In genomic region chr8:114990865-114991613, GRCm38 (mm10) we compare ENCODE assay signal across 22 mouse cellular contexts.
DNase-seq lines count a peak whose midpoint lies in the region; ATAC-seq lines count a peak whose summit lies in the region.
"Had no signal": no experiment of that assay in that cellular context is flagged by ENCODE, and none has a peak within 500 bp of the region (broad histone marks: within the 10 kb centered on the region; RNA-seq: fewer than 3 reads in every experiment).

No protein-coding gene starts in this region.

- DNase-seq in hindbrain, embryonic 11.5 days (ENCODE audit: low spot score), result peak; percentile 44
- DNase-seq in hindbrain, embryonic 14.5 days (ENCODE audit: low spot score), result no peak
- DNase-seq in thymus, postnatal 10 days (ENCODE audit: low spot score in 2 of 2), result no peak
- no peak for DNase-seq in adrenal gland, postnatal 25 days
- DNase-seq: adrenal gland, postnatal 14 days; cerebellum, adult 9-10 months; forebrain, postnatal 0 days; gastrocnemius, postnatal 36 days; kidney, adult 11 months; kidney, postnatal 25 days; lung, adult 18-20 months; lung, postnatal 10 days; right cerebral cortex, postnatal 25 days; thymus, postnatal 36 days had no signal

- WGBS in hindbrain, embryonic 11.5 days, result 42% methylated on average over 13 of the region's 13 CpGs
- WGBS in hindbrain, embryonic 14.5 days, result 25% methylated on average over 13 of the region's 13 CpGs
- 39% methylated on average over 13 of the region's 13 CpGs for WGBS in midbrain, embryonic 12.5 days
- 26% methylated on average over 13 of the region's 13 CpGs for WGBS in midbrain, embryonic 15.5 days
- 27% methylated on average over 13 of the region's 13 CpGs for whole genome bisulfite sequencing in midbrain, embryonic 13.5 days
- WGBS in neural tube, embryonic 14.5 days, result 19% methylated on average over 13 of the region's 13 CpGs

- no peak overlapping the region for H3K27ac ChIP-seq in hindbrain, embryonic 11.5 days (ENCODE audit: low read depth, low read length)
- H3K27ac ChIP-seq in hindbrain, embryonic 14.5 days, result no peak overlapping the region
- no peak overlapping the region for H3K27ac ChIP-seq in midbrain, embryonic 12.5 days (replicated peaks)
- no peak overlapping the region for H3K27ac ChIP-seq in midbrain, embryonic 15.5 days
- H3K27ac ChIP-seq in midbrain, embryonic 13.5 days, result no peak overlapping the region
- no peak overlapping the region for H3K27ac ChIP-seq in neural tube, embryonic 14.5 days (ENCODE audit: low read depth, low read length)
- H3K27ac ChIP-seq: embryonic facial prominence, embryonic 12.5 days; limb, embryonic 13.5 days; liver, embryonic 12.5 days had no signal

- no peak overlapping the region for H3K4me3 ChIP-seq in hindbrain, embryonic 11.5 days (ENCODE audit: low read depth, low read length)
- no peak overlapping the region for H3K4me3 ChIP-seq in hindbrain, embryonic 14.5 days (replicated peaks; ENCODE audit: low read length)
- H3K4me3 ChIP-seq in midbrain, embryonic 12.5 days, result no peak overlapping the region
- no peak overlapping the region for H3K4me3 ChIP-seq in midbrain, embryonic 15.5 days
- H3K4me3 ChIP-seq in midbrain, embryonic 13.5 days (replicated peaks), result no peak overlapping the region
- H3K4me3 ChIP-seq in neural tube, embryonic 14.5 days (ENCODE audit: low read depth, low read length), result no peak overlapping the region
- H3K4me3 ChIP-seq: embryonic facial prominence, embryonic 12.5 days; limb, embryonic 13.5 days; liver, embryonic 12.5 days had no signal

- H3K4me2 ChIP-seq in hindbrain, embryonic 11.5 days (replicated peaks; ENCODE audit: low read depth, low read length), result no peak overlapping the region
- no peak overlapping the region for H3K4me2 ChIP-seq in hindbrain, embryonic 14.5 days (replicated peaks)
- peak overlapping the region; percentile 26; the same call in 1 of the 2 replicates for H3K4me2 ChIP-seq in midbrain, embryonic 12.5 days (replicated peaks)
- H3K4me2 ChIP-seq in midbrain, embryonic 15.5 days, result no peak overlapping the region
- H3K4me2 ChIP-seq in midbrain, embryonic 13.5 days (replicated peaks), result peak overlapping the region; percentile 28; the same call in 1 of the 2 replicates
- H3K4me2 ChIP-seq in neural tube, embryonic 14.5 days (ENCODE audit: low read depth, low read length), result 0 out of 2 replicates have a peak overlapping the region, but pooled peaks have one; percentile 8
- H3K4me2 ChIP-seq: embryonic facial prominence, embryonic 12.5 days; limb, embryonic 13.5 days; liver, embryonic 12.5 days had no signal

- H3K36me3 ChIP-seq in hindbrain, embryonic 11.5 days (ENCODE audit: control insufficient read depth, insufficient read depth, low read length), result no peaks in the 10 kb centered on the region
- no peaks in the 10 kb centered on the region for H3K36me3 ChIP-seq in hindbrain, embryonic 14.5 days (replicated peaks; ENCODE audit: control insufficient read depth, insufficient read depth)
- no peaks in the 10 kb centered on the region for H3K36me3 ChIP-seq in midbrain, embryonic 12.5 days
- no peaks in the 10 kb centered on the region for H3K36me3 ChIP-seq in midbrain, embryonic 15.5 days (replicated peaks)
- H3K36me3 ChIP-seq in midbrain, embryonic 13.5 days, result no peaks in the 10 kb centered on the region
- no peaks in the 10 kb centered on the region for H3K36me3 ChIP-seq in neural tube, embryonic 14.5 days (ENCODE audit: control insufficient read depth, insufficient read depth, low read length)
- H3K36me3 ChIP-seq: embryonic facial prominence, embryonic 12.5 days; limb, embryonic 13.5 days; liver, embryonic 12.5 days had no signal

- ATAC-seq in hindbrain, embryonic 11.5 days (ENCODE audit: low FRiP score), result peak; percentile 57
- no peak for ATAC-seq in hindbrain, embryonic 14.5 days (ENCODE audit: low FRiP score)
- 0 out of 2 replicates have a peak, but pooled peaks have one; percentile 16 for ATAC-seq in midbrain, embryonic 12.5 days (ENCODE audit: low FRiP score, low read depth)
- no peak for ATAC-seq in midbrain, embryonic 15.5 days (replicated peaks)
- no peak for ATAC-seq in midbrain, embryonic 13.5 days
- ATAC-seq in neural tube, embryonic 14.5 days (ENCODE audit: low read depth), result no peak
- ATAC-seq: CD4-positive, CD25-positive, alpha-beta regulatory T cell, adult 4 months; forebrain, postnatal 0 days; liver, embryonic 12.5 days had no signal

- no peak overlapping the region for H3K9ac ChIP-seq in hindbrain, embryonic 11.5 days (ENCODE audit: low read depth, low read length)
- H3K9ac ChIP-seq in hindbrain, embryonic 14.5 days, result no peak overlapping the region
- no peak overlapping the region for H3K9ac ChIP-seq in midbrain, embryonic 12.5 days (replicated peaks)
- H3K9ac ChIP-seq in midbrain, embryonic 15.5 days, result no peak overlapping the region
- H3K9ac ChIP-seq in midbrain, embryonic 13.5 days (replicated peaks), result no peak overlapping the region
- no peak overlapping the region for H3K9ac ChIP-seq in neural tube, embryonic 14.5 days (replicated peaks; ENCODE audit: low read depth, low read length)
- H3K9ac ChIP-seq: embryonic facial prominence, embryonic 12.5 days; forebrain, postnatal 0 days; limb, embryonic 13.5 days; liver, embryonic 12.5 days had no signal

- no peaks in the 10 kb centered on the region for H3K9me3 ChIP-seq in hindbrain, embryonic 11.5 days (ENCODE audit: control insufficient read depth, low read length)
- H3K9me3 ChIP-seq in hindbrain, embryonic 14.5 days (ENCODE audit: control insufficient read depth, low read length), result no peaks in the 10 kb centered on the region
- H3K9me3 ChIP-seq in midbrain, embryonic 12.5 days, result no peaks in the 10 kb centered on the region
- no peaks in the 10 kb centered on the region for H3K9me3 ChIP-seq in midbrain, embryonic 15.5 days
- no peaks in the 10 kb centered on the region for H3K9me3 ChIP-seq in midbrain, embryonic 13.5 days
- H3K9me3 ChIP-seq in neural tube, embryonic 14.5 days (ENCODE audit: control insufficient read depth, low read length), result no peaks in the 10 kb centered on the region
- H3K9me3 ChIP-seq: embryonic facial prominence, embryonic 12.5 days; limb, embryonic 13.5 days; liver, embryonic 12.5 days had no signal

- H3K4me1 ChIP-seq in hindbrain, embryonic 11.5 days (replicated peaks; ENCODE audit: control insufficient read depth, insufficient read depth, low read length), result no peaks in the 10 kb centered on the region
- H3K4me1 ChIP-seq in hindbrain, embryonic 14.5 days (replicated peaks; ENCODE audit: control insufficient read depth, insufficient read depth, low read length), result peaks cover 10% of the 10 kb centered on the region
- peaks cover 11% of the 10 kb centered on the region; the same call in 1 of the 2 replicates for H3K4me1 ChIP-seq in midbrain, embryonic 12.5 days
- H3K4me1 ChIP-seq in midbrain, embryonic 15.5 days, result no peaks in the 10 kb centered on the region
- peaks cover 7% of the 10 kb centered on the region for H3K4me1 ChIP-seq in midbrain, embryonic 13.5 days (replicated peaks)
- 0 out of 2 replicates have a peak, but pooled peaks cover 3% of the 10 kb centered on the region for H3K4me1 ChIP-seq in neural tube, embryonic 14.5 days (ENCODE audit: control insufficient read depth, insufficient read depth, low read length)
- H3K4me1 ChIP-seq: embryonic facial prominence, embryonic 12.5 days; limb, embryonic 13.5 days; liver, embryonic 12.5 days had no signal

- no peaks in the 10 kb centered on the region for H3K27me3 ChIP-seq in hindbrain, embryonic 11.5 days (ENCODE audit: control insufficient read depth, insufficient read depth, low read length)
- no peaks in the 10 kb centered on the region for H3K27me3 ChIP-seq in hindbrain, embryonic 14.5 days (ENCODE audit: control insufficient read depth, insufficient read depth, low read length)
- peaks cover 8% of the 10 kb centered on the region; the same call in 1 of the 2 replicates for H3K27me3 ChIP-seq in midbrain, embryonic 12.5 days
- no peaks in the 10 kb centered on the region for H3K27me3 ChIP-seq in midbrain, embryonic 15.5 days (replicated peaks)
- 0 out of 2 replicates have a peak, but pooled peaks cover 3% of the 10 kb centered on the region for H3K27me3 ChIP-seq in midbrain, embryonic 13.5 days
- H3K27me3 ChIP-seq in neural tube, embryonic 14.5 days (ENCODE audit: control insufficient read depth, insufficient read depth, low read length), result no peaks in the 10 kb centered on the region
- H3K27me3 ChIP-seq: embryonic facial prominence, embryonic 12.5 days; liver, embryonic 12.5 days had no signal

Comparison
In these comparisons a context has a peak if more than half of its experiments do, and no peak if none do; other contexts are left out.
1. ATAC-seq: peak in hindbrain, embryonic 11.5 days (single experiment) and midbrain, embryonic 12.5 days (single experiment); none in hindbrain, embryonic 14.5 days (single experiment), midbrain, embryonic 15.5 days (single experiment), midbrain, embryonic 13.5 days (single experiment) and neural tube, embryonic 14.5 days (single experiment).
2. H3K4me2 ChIP-seq: peak in midbrain, embryonic 12.5 days (single experiment), midbrain, embryonic 13.5 days (single experiment) and neural tube, embryonic 14.5 days (single experiment); none in hindbrain, embryonic 11.5 days (single experiment), hindbrain, embryonic 14.5 days (single experiment) and midbrain, embryonic 15.5 days (single experiment).